Mouse (Mus musculus) large intestine, adult 2 months (tissue): ENCODE measurements at regions not wholly inside any gene's neighbourhood (a gene's known extent, or its start where the extent isn't known, plus 50 kb on each side); places are given as distances from the start of the nearest gene placed in this dataset.

ENCODE experiments used
- DNase-seq: peaks from one replicate; pipeline ENCODE4 v3.0.0-alpha.2; 2012; ENCODE audit warnings: low read depth, low spot score
- WGBS: fragments of 180-500 bp; shearing (Covaris S2); methylation state at CpG from one replicate; pipeline ENCODE4 v1.1.7; 2018; 5-methylcytosine and 5-hydroxymethylcytosine counted together

GRCm38 (mm10) chr11:31282136-31282535 is 87.7 kb downstream of the Stc2 start:
- DNase-seq = no peak
- WGBS = 53% methylated on average over 2 of the region's 2 CpGs

GRCm38 (mm10) chr11:31248467-31248866 is 66.2 kb upstream of the Gm17332 start:
- DNase-seq = peak; percentile 67
- WGBS = 2% methylated on average over 2 of the region's 2 CpGs
